Mouse (Mus musculus) midbrain, embryonic 14.5 days (tissue): Measurements from ENCODE around the gene Gm2174. TPM values are rescaled to one million over a fixed set of nuclear protein-coding genes. Genes with fewer than 3 reads are reported as not detected.

ENCODE experiments used
- ATAC-seq: fragments of 200-750 bp; cut with Nextera tagmentation; 2 replicates; pipeline ENCODE4 v1.8.0; 2017; ENCODE audit warnings: moderate number of reproducible peaks, moderate library complexity; ENCODE audit not compliant: low FRiP score, low TSS enrichment
- DNase-seq: peaks from one replicate; pipeline ENCODE4 v3.0.0-alpha.2; 2015
- H3K27ac ChIP-seq: fragments of 300-500 bp; sonication (generic); replicated peaks from 2 replicates; pipeline ENCODE4 v1.5.1; 2014; ENCODE audit warnings: mild to moderate bottlenecking, low read depth, low read length, moderate library complexity
- H3K27me3 ChIP-seq: fragments of 300-500 bp; sonication (generic); 2 replicates; pipeline ENCODE4 v1.6.1; 2014; ENCODE audit warnings: low read length, control low read depth, mixed read lengths; ENCODE audit not compliant: control insufficient read depth, insufficient read depth
- H3K36me3 ChIP-seq: fragments of 300-500 bp; sonication (generic); 2 replicates; pipeline ENCODE4 v1.6.1; 2014; ENCODE audit warnings: low read length, control low read depth; ENCODE audit not compliant: control insufficient read depth, insufficient read depth
- H3K4me1 ChIP-seq: fragments of 300-500 bp; sonication (generic); 2 replicates; pipeline ENCODE4 v1.6.1; 2014; ENCODE audit warnings: mild to moderate bottlenecking, antibody characterized with exemption, low read length, control low read depth; ENCODE audit not compliant: control insufficient read depth, insufficient read depth
- H3K4me2 ChIP-seq: fragments of 300-500 bp; sonication (generic); 2 replicates; pipeline ENCODE4 v1.6.1; 2014; ENCODE audit warnings: mild to moderate bottlenecking, low read length, moderate library complexity
- H3K4me3 ChIP-seq: fragments of 300-500 bp; sonication (generic); replicated peaks from 2 replicates; pipeline ENCODE4 v1.5.1; 2014; ENCODE audit warnings: low read depth, low read length
- H3K9ac ChIP-seq: fragments of 300-500 bp; sonication (generic); replicated peaks from 2 replicates; pipeline ENCODE4 v1.6.1; 2014; ENCODE audit warnings: mild to moderate bottlenecking, low read length, moderate library complexity
- H3K9me3 ChIP-seq: fragments of 300-500 bp; sonication (generic); 2 replicates; pipeline ENCODE4 v1.6.1; 2016; ENCODE audit warnings: low read length, control low read depth, mixed read lengths; ENCODE audit not compliant: control insufficient read depth
- WGBS: fragments of 180-500 bp; shearing (Covaris S2); extraction: QIAGEN DNeasy Blood & Tissue Kit; methylation state at CpG from one replicate; pipeline ENCODE4 v1.1.7; 2014; 5-methylcytosine and 5-hydroxymethylcytosine counted together
- polyA plus RNA-seq: library from polyadenylated mRNA; unstranded; fragments of >200 nt; fragmentation: Nextera tagmentation; extraction: Ambion mirVana; gene quantifications from 2 replicates; pipeline ENCODE4 v1.2.1, GENCODE M21; 2014

The Gm2174 gene
- polyA plus RNA-seq, 1 experiment from 2014 or later, result 1.5 TPM

- Histone ChIP-seq H3K4me3 (no peak overlapping the region), H3K9ac (no peak overlapping the region), H3K27ac (no peak overlapping the region), H3K36me3 (no peaks in the 10 kb centered on the region), H3K9me3 (no peaks in the 10 kb centered on the region), H3K27me3 (no peaks in the 10 kb centered on the region), H3K4me2 (no peak overlapping the region), H3K4me1 (no peaks in the 10 kb centered on the region)
- 62% methylated on average over 6 of the region's 6 CpGs for WGBS
- ATAC-seq (no peak), DNase-seq (no peak)
Measured at GRCm38 (mm10) chrX:56468422-56468821, 20.7 kb downstream of the Gm2174 start.

- Histone ChIP-seq H3K9me3 (no peaks in the 10 kb centered on the region), H3K36me3 (no peaks in the 10 kb centered on the region), H3K4me2 (no peak overlapping the region), H3K4me3 (no peak overlapping the region), H3K27me3 (no peaks in the 10 kb centered on the region), H3K27ac (no peak overlapping the region), H3K4me1 (no peaks in the 10 kb centered on the region), H3K9ac (no peak overlapping the region)
- WGBS, result 65% methylated on average over 8 of the region's 8 CpGs
- no peak for DNase-seq
- no peak for ATAC-seq
Measured at GRCm38 (mm10) chrX:56474035-56474434, 26.3 kb downstream of the Gm2174 start.

- no peak for DNase-seq
- Histone ChIP-seq H3K9ac (no peak overlapping the region), H3K4me1 (no peaks in the 10 kb centered on the region), H3K4me2 (no peak overlapping the region), H3K9me3 (no peaks in the 10 kb centered on the region), H3K27ac (no peak overlapping the region), H3K36me3 (0 out of 2 replicates have a peak, but pooled peaks cover 10% of the 10 kb centered on the region), H3K4me3 (no peak overlapping the region), H3K27me3 (no peaks in the 10 kb centered on the region)
- no peak for ATAC-seq
- WGBS, result 92% methylated on average over 3 of the region's 3 CpGs
Measured at GRCm38 (mm10) chrX:56477553-56477952, 29.8 kb downstream of the Gm2174 start.

- Histone ChIP-seq H3K4me1 (no peaks in the 10 kb centered on the region), H3K4me3 (no peak overlapping the region), H3K36me3 (0 out of 2 replicates have a peak, but pooled peaks cover 13% of the 10 kb centered on the region), H3K27ac (no peak overlapping the region), H3K4me2 (no peak overlapping the region), H3K9me3 (no peaks in the 10 kb centered on the region), H3K27me3 (no peaks in the 10 kb centered on the region), H3K9ac (no peak overlapping the region)
- ATAC-seq (no peak), DNase-seq (peak; percentile 2)
- WGBS, result 53% methylated on average over 3 of the region's 3 CpGs
Measured at GRCm38 (mm10) chrX:56481906-56482305, 34.1 kb downstream of the Gm2174 start.

GRCm38 (mm10) chrX:56489758-56490157 lies 42.0 kb downstream of the Gm2174 start:
- no peak overlapping the region for H3K9ac ChIP-seq
- no peaks in the 10 kb centered on the region for H3K4me1 ChIP-seq
- 23% methylated on average over 1 of the region's 1 CpGs for WGBS
- no peak overlapping the region for H3K4me2 ChIP-seq
- DNase-seq (peak; percentile 86), ATAC-seq (no peak)
- no peaks in the 10 kb centered on the region for H3K27me3 ChIP-seq
- H3K27ac ChIP-seq, result no peak overlapping the region
- H3K9me3 ChIP-seq, result no peaks in the 10 kb centered on the region
- no peak overlapping the region for H3K4me3 ChIP-seq
- H3K36me3 ChIP-seq, result 0 out of 2 replicates have a peak, but pooled peaks cover 3% of the 10 kb centered on the region

- no peak overlapping the region for H3K4me2 ChIP-seq
- H3K36me3 ChIP-seq, result peaks cover 9% of the 10 kb centered on the region; the same call in 1 of the 2 replicates
- ATAC-seq (no peak), DNase-seq (no peak)
- H3K27me3 ChIP-seq, result no peaks in the 10 kb centered on the region
- H3K9ac ChIP-seq, result no peak overlapping the region
- 88% methylated on average over 7 of the region's 7 CpGs for WGBS
- no peak overlapping the region for H3K4me3 ChIP-seq
- no peak overlapping the region for H3K27ac ChIP-seq
- no peaks in the 10 kb centered on the region for H3K4me1 ChIP-seq
- H3K9me3 ChIP-seq, result no peaks in the 10 kb centered on the region
Measured at GRCm38 (mm10) chrX:56497241-56497640, 49.5 kb downstream of the Gm2174 start.

Other genes starting within 250 kb of the Gm2174 start
- not detected in 2 replicates for gene Gm773, start 235.1 kb upstream of the Gm2174 start, polyA plus RNA-seq
- gene Zfp449, start 101.6 kb upstream of the Gm2174 start, polyA plus RNA-seq, result 4.5 and 6.4 TPM in 2 replicates
- 22.9 and 32.6 TPM in 2 replicates for gene Smim10l2a, start 73.4 kb upstream of the Gm2174 start, polyA plus RNA-seq
- 21.0 and 22.0 TPM in 2 replicates for gene Ints6l, start 6.9 kb downstream of the Gm2174 start, polyA plus RNA-seq
- not detected in 2 replicates for gene Gm10477, start 76.8 kb downstream of the Gm2174 start, polyA plus RNA-seq
- not detected in 2 replicates for gene Gm648, start 101.6 kb downstream of the Gm2174 start, polyA plus RNA-seq
- gene Mmgt1, start 150.1 kb downstream of the Gm2174 start, polyA plus RNA-seq, result 50.4 and 66.9 TPM in 2 replicates
- 48.7 and 55.1 TPM in 2 replicates for gene Slc9a6, start 161.8 kb downstream of the Gm2174 start, polyA plus RNA-seq